Mouse (Mus musculus) hindlimb bud, embryonic 11.5 days (tissue): ENCODE data around the gene Hist1h2bp.

Source experiments
- DNase-seq: peaks from one replicate; pipeline ENCODE4 v3.0.0-alpha.2; 2012; ENCODE audit warnings: low read depth, low spot score; ENCODE audit errors: extremely low spot score

Hist1h2bp gene

DNA sequence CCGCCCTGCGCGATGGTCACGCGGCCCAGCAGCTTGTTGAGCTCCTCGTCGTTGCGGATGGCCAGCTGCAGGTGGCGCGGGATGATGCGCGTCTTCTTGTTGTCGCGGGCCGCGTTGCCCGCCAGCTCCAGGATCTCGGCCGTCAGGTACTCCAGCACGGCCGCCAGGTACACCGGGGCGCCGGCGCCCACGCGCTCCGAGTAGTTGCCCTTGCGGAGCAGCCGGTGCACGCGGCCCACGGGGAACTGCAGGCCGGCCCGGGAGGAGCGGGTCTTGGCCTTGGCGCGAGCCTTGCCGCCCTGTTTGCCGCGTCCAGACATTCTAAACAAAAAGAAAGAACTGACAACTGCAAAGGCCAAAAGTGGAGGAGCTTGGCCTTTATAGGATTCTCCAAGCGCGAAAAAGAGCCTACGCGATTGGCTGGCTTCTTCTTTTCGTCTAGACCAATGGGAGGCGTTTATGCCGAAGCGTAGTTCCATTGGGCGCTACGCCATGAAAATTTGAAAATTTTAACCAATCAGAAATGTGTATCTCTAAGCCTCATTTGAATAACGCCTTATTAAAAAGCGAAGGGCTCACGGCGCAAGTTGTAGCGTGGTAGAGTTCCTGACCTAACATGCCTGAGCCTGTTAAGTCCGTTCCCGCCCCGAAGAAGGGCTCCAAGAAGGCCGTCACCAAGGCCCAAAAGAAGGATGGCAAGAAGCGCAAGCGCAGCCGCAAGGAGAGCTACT lies at the start of gene Hist1h2bp, which contains the start of gene Hist1h2an:
TSS of gene Hist1h2bp (plus strand) at position 563 of the 731 bp plus-strand sequence.
TSS of gene Hist1h2an (minus strand) at position 320 of the 731 bp plus-strand sequence.
- DNase-seq = peak; percentile 98

DNA sequence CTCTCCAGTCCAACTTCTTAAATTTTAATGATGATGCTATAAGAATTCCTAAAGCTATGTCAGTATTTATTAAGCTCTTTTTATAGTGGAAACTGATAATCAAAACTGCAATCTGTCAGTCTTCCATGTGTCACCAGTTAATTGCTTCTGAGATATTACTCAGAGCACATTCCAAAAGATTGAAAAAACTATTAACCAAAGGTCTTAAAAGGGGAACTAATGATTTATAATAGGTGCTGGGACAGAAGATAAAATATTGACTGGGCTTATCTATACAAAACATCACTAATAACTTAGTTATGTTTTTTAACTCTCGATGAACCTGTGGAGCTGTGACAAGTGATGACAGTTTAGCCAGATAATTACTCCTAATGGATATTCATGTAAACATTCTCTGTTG lies 42.3 kb upstream of the Hist1h2bp start:
- no peak for DNase-seq

DNA sequence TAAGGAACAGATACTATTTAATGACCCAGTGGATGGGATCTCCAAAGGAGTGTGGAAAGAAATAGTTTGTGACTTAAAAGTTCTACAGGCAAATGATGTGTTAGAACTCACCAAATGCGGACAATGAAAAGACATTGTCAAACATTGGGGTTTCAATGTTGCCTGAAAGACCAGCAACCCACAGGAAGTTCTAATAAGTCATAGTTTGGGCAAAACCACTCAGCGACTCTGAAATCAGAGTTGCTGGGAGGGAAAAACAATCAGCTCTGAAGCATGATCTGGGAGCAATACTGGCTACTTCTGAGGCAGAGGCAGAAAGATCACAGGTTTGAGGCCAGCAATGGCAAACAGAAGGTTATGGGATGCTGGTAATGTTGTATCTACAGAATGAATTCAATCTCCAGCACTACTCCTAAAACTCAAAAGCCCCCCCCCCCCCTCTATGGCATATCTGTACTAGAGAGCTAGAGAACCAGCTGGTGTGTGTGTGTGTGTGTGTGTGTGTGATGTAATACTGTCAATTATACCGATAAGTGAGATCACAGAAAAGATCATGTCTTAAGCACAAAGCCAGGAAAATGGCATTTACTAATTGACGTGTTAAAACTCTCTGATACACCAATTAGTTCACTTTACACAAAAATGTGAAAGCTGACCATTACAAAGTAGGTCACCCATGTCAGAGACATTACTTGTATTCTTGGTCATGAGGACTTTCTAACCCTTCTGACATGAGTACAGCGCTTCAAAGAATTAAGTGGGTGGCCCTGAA lies 37.7 kb upstream of the Hist1h2bp start:
- peak; percentile 69 for DNase-seq

- peak; percentile 64 for DNase-seq
These were observed 36.9 kb upstream of the Hist1h2bp start, which contains the start of gene Hist1h4k for GRCm38 (mm10) chr13:21750159-21751017. TSS of gene Hist1h4k (minus strand) at chr13:21750505.

- DNase-seq = no peak
These were observed 35.8 kb upstream of the Hist1h2bp start for GRCm38 (mm10) chr13:21751417-21751816.

GRCm38 (mm10) chr13:21751827-21752226 lies 35.4 kb upstream of the Hist1h2bp start:
- DNase-seq = no peak

DNA sequence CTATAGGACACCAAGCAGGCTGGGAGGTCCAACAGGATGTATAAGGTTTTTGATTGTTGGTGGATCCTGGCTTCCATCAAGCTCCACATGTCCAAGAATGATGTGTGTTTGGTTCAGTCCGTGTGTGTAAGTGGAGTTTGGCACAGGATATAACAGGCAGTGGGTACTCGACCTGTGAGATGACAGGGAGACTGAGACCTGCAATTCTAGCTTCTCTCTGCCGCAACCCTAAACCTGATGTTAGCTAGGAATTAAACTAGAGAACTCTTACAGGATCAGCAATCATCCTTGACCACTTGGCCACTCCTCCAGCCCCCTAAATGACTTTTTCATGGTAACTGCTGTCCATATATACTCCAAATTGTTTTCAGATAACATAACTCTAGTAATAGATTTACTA lies 34.9 kb upstream of the Hist1h2bp start:
- no peak for DNase-seq

DNA sequence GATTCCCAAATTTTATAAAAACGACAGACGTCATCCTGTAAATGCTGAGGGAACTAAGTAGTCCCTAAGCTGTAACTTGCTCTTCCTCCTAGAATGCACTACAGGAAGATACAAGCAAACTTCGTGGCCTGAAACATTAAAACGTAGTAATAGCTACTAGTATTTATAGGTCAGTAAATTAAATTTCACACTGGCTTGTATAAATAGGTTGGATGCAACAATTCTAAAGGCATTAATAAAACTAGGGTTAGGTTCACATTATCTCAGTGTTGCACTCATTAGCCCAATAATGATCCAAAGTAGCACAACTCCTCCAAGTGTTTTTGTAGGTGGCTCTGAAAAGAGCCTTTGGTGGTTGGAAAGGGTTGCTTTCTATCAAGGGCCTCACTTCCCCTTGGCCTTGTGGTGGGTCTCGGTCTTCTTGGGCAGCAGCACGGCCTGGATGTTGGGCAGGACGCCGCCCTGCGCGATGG lies 34.2 kb upstream of the Hist1h2bp start:
- DNase-seq = peak; percentile 58

DNA sequence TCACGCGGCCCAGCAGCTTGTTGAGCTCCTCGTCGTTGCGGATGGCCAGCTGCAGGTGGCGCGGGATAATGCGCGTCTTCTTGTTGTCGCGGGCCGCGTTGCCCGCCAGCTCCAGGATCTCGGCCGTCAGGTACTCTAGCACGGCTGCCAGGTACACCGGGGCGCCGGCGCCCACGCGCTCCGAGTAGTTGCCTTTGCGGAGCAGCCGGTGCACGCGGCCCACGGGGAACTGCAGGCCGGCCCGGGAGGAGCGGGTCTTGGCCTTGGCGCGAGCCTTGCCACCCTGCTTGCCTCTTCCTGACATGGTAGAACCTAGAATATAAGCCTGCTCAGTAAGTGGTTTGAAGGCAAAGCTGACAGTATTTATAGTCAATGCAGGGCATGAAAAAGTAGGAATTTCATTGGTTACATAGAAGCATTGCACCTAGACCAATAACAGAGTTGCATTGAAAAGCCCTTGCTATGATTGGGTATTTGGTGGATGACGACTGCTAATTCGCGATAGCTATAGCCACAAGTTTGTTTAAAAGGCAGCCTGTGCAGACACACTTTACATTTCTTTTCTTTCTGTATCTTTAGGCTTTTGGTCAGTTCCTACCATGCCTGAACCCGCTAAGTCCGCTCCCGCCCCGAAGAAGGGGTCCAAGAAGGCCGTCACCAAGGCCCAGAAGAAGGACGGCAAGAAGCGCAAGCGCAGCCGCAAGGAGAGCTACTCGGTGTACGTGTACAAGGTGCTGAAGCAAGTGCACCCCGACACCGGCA lies 33.6 kb upstream of the Hist1h2bp start, which contains the start of the genes Hist1h2ak and Hist1h2bn:
TSS of gene Hist1h2ak (minus strand) at position 304 of the 762 bp plus-strand sequence.
TSS of gene Hist1h2bn (plus strand) at position 600 of the 762 bp plus-strand sequence.
- DNase-seq = peak; percentile 96

DNA sequence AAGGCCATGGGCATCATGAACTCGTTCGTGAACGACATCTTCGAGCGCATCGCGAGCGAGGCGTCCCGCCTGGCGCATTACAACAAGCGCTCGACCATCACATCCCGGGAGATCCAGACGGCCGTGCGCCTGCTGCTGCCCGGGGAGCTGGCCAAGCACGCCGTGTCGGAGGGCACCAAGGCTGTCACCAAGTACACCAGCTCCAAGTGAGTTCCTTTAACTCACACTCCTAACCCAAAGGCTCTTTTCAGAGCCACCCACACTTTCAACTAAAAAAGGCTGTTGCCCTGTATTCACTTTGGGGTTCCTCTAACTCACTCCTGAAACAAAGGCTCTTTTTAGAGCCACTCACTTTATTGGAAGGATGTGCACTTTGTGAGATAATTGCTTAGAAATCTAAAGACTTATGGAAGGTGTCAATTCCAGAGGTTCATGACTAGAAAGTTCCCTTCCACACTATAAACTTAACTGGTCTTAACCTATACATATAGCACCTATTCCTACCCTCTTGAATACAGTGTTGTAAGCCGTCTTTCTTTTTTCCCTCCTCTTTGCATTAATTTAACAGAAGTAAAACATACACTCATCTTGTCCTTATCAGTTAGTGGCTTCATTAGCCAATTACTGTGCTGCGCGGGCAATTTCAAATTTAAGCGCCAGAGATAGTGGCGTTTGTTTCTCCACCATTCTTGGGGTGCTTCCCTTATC lies 32.8 kb upstream of the Hist1h2bp start:
- DNase-seq = peak; percentile 62

DNA sequence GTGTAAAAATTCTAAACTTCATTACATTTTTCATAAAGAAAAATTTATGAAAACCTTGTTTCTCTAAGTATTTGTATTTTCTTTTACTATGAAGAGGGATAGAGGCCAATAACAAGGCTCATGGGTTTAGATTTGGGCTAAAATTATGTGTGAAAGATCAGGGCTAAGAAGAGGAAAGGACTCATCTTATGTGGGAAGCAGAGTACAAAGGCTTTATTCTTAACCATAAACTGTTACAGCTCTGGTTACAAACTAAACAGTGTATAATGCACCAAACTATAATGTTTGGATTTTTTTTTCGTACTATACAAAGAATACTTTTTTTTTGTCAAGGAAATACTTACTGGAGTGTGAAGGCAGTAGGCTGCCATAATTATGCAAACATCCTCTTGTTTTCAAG lies 31.6 kb upstream of the Hist1h2bp start:
- DNase-seq = no peak

DNA sequence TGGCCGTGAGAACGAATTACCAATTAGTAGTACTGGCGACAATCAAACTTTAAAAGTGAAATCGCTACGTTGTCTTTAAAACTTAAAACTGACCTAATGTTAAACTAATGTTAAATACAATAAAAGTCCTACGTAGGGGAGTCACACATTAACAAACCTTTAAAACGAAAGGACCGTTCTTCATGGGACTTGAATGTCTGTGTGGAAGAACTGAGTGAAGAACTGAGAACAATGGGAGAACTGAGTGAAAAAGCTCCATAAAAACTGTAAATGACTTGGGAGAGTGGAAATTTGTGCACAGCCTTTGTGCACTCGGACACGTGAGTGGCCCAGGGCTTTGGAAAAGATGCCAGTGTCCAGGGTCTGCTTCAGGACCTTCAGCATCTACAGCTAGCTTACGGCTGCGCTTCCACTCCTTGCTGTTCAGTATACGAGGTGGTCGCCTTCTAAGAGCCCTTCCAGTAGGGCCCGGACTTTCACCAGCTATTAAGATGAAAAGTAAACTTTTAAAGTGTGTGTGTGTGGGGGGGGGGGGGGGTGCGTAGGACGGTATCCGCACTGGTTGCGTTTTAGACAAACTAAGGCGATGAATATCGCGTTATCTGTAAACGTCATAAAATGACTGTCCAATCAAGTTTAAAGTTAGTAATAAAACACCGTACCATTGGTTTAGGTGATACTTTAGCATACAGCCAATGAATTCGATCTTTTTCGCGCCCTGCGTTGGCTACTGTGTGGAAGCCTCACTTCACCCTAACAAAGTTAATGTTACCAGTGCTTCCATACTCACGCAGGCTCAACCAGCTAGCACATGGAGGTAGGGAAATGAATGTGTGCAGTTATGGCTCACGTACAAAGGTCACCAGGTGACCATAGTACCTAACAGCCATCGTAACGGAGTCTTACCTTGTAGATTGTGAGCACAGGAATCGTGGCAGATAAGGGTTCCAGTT lies 8.2 kb upstream of the Hist1h2bp start:
- DNase-seq = peak; percentile 92

- DNase-seq = peak; percentile 78
These were observed 7.2 kb upstream of the Hist1h2bp start, which contains the start of gene Hist1h1b for GRCm38 (mm10) chr13:21779767-21780731. TSS of gene Hist1h1b (minus strand) at chr13:21780625.

- no peak for DNase-seq
These were observed 6.2 kb upstream of the Hist1h2bp start for GRCm38 (mm10) chr13:21781021-21781555.

DNA sequence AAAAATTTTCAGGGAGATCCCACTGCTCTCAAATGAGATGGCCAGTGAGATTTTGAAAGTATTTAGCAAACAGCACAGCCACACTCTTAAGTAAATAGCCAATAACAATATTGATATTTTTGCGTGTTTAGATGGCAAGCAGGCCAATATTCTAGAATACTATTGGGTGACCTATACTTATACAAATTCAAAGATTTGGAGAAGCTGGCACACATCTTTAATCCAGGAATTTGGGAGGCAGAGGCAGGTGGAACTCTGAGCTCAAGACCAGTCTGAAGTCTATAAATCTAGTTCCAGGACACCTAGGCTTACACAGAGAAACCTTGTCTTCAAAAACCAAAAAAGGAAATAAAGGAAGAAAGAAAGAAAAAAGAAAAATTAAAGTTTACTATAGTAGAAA lies 5.6 kb upstream of the Hist1h2bp start:
- DNase-seq = no peak

DNA sequence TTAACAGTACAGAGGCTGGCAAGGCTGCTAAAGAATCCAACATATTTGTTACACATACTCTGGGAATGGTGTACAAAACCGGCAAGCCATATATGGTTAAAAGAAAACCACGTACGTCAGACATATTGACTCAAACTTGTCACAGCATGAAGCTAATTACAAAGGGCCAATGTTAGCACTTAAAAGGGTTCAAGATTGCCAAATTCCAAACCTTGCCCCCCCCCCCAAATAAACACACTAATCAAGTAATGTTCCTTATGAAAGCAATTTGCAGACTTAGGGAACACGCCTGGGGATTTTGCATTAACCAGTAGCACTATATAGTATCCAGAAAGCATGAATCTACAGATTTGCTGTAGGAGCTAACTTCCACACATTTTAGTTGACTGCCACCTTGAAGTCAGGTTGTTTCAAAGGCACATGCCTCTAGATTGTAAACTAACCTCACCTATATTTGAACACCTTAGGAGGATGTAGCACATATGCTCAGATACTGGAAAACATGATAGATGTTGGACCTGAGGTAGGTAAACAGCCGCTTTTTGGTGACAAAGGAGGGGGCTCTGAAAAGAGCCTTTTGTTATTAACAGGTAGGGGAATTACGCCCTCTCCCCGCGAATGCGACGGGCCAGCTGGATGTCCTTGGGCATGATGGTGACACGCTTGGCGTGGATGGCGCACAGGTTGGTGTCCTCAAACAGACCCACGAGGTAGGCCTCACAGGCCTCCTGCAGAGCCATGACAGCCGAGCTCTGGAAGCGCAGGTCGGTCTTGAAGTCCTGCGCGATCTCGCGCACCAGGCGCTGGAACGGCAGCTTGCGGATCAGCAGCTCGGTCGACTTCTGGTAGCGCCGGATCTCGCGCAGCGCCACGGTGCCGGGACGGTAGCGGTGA lies 4.7 kb upstream of the Hist1h2bp start:
- DNase-seq = peak; percentile 79
